In the genomic region with DNA sequence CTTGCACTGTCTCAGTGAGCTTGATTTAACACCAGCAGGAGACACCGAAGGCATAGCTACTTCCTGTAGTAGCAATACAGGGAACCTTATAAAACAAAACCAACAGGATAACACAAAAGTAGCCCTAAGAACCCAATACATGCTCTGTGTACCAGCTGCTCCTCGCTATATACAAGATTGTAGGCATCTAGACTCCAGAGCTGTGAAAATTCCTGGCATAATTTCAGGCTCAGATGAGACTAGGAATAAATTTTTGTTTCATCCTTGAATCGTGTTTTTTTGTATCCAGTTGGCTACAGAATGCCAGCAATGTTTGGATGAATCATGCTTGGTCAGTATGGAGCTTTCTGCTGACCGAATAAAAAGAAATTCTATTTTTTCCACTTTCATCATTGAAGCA, we compare ENCODE assay signal across 28 mouse cellular contexts.
"Had no signal": no experiment of that assay in that cellular context is flagged by ENCODE, and none has a peak within 500 bp of the region (broad histone marks: within the 10 kb centered on the region; RNA-seq: fewer than 3 reads in every experiment).

No protein-coding gene starts in this region.

- H3K4me3 ChIP-seq: gastrocnemius, adult 2 months; heart, embryonic 10.5 days; heart, embryonic 12.5 days; hindbrain, embryonic 10.5 days; hindbrain, embryonic 12.5 days; intestine, embryonic 15.5 days; kidney, embryonic 15.5 days; left cerebral cortex, adult 2 months; limb, embryonic 10.5 days; limb, embryonic 12.5 days; liver, embryonic 13.5 days; liver, embryonic 15.5 days had no signal

- H3K27ac ChIP-seq: gastrocnemius, adult 2 months; heart, embryonic 10.5 days; hindbrain, embryonic 10.5 days; hindbrain, embryonic 12.5 days; hindbrain, embryonic 14.5 days; intestine, embryonic 15.5 days; kidney, embryonic 15.5 days; kidney, postnatal 0 days; left cerebral cortex, adult 2 months; limb, embryonic 10.5 days; limb, embryonic 12.5 days; liver, embryonic 13.5 days; liver, embryonic 15.5 days had no signal

- H3K36me3 ChIP-seq: heart, embryonic 10.5 days; heart, embryonic 12.5 days; hindbrain, embryonic 10.5 days; hindbrain, embryonic 12.5 days; intestine, embryonic 15.5 days; kidney, embryonic 15.5 days; limb, embryonic 10.5 days; limb, embryonic 12.5 days; liver, embryonic 13.5 days; liver, embryonic 15.5 days had no signal

- H3K4me1 ChIP-seq: heart, embryonic 10.5 days; heart, embryonic 12.5 days; hindbrain, embryonic 10.5 days; hindbrain, embryonic 12.5 days; intestine, embryonic 15.5 days; kidney, embryonic 15.5 days; limb, embryonic 10.5 days; limb, embryonic 12.5 days; liver, embryonic 13.5 days; liver, embryonic 15.5 days had no signal

- H3K9me3 ChIP-seq: heart, embryonic 10.5 days; hindbrain, embryonic 10.5 days; hindbrain, embryonic 12.5 days; intestine, embryonic 15.5 days; kidney, embryonic 15.5 days; limb, embryonic 10.5 days; limb, embryonic 12.5 days; liver, embryonic 13.5 days; liver, embryonic 15.5 days had no signal

- H3K27me3 ChIP-seq: heart, embryonic 12.5 days; hindbrain, embryonic 12.5 days; intestine, embryonic 15.5 days; kidney, embryonic 15.5 days; limb, embryonic 12.5 days; liver, embryonic 13.5 days; liver, embryonic 15.5 days had no signal

- DNase-seq: gastrocnemius, adult 2 months; gastrocnemius, postnatal 10 days; gastrocnemius, postnatal 25 days; heart, adult 18-20 months; heart, postnatal 10 days; heart, postnatal 4 days; kidney, adult 2 months; kidney, adult 9 months; kidney, postnatal 14 days; kidney, postnatal 36 days; layer of hippocampus, adult 9-11 months; liver; liver, embryonic 13.5 days had no signal

- ATAC-seq: hindbrain, embryonic 16.5 days; inflammation-experienced regulatory T-cells, adult 6 months; intestine, embryonic 15.5 days; intestine, postnatal 0 days had no signal
